Mouse (Mus musculus) cerebellum, postnatal 10 days (tissue): ENCODE results near the gene Ccl22.
A peak's percentile ranks its signal among the peaks of the same experiment; 100 is the strongest.

Experiments
- DNase-seq, 2 experiments: peaks; one replicate each; pipeline ENCODE4 v3.0.0; 2021; ENCODE audit warnings: mixed read lengths in 2 of 2

Ccl22 gene

DNA sequence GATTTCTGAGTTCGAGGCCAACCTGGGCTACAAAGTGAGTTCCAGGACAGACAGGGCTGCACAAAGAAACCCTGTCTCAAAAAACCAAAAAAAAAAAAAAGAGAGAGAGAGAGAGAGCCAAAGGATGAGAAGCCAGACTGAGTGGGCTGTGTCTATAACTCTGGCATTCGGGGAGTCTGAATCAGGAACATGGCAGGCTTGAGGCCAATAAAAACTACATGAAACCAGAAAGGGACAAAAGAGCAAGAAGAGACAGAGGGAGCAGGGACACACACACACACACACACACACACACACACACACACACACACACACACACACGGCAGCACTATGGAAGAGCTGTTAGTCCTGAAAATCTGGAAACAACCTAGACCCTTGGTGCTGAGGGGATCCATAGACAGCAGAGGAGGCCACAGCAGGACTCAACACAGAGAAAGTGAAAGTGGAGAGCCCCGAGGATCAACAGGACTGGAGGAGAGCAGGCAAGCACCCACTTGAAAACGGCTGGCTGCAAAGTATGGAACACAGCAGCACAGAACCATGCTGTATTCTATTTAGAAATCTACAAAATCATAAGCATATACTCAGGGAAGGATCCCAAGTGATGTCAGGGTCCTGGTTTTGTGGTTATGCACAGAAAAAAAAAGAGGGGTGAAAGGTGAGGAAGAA lies 9.8 kb upstream of the Ccl22 start:
- DNase-seq: no peak

- no peak for DNase-seq
These were observed 5.6 kb upstream of the Ccl22 start for GRCm38 (mm10) chr8:94739829-94740228.

DNA sequence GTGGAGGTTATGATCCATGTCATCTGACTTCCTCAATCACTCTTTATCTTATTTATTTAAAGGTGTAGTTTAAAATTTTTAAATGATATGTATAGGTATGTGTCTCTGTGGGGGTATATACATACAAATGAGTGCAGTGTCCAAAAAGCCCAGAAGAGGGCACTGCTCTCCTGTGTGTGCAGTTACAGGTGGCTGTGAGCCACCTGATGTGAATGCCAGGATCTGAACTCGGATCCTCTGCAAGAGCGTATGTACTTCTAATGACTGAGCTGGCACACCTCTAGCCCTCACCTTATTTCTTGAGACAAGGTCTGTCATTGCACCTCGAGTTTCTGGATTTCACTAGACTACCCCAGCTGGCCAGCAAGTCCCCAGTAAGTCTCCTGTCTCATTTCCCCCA lies 4.8 kb upstream of the Ccl22 start:
- DNase-seq: no peak

- no peak for DNase-seq
These were observed 3.7 kb upstream of the Ccl22 start for GRCm38 (mm10) chr8:94741726-94742125.

GRCm38 (mm10) chr8:94744484-94744883 lies 906 bp upstream of the Ccl22 start:
- DNase-seq: no peak

GRCm38 (mm10) chr8:94744972-94745371 lies 418 bp upstream of the Ccl22 start:
- DNase-seq: no peak

- DNase-seq: no peak
These were observed 1.4 kb downstream of the Ccl22 start for GRCm38 (mm10) chr8:94746832-94747231.

GRCm38 (mm10) chr8:94748363-94748762 lies 3.0 kb downstream of the Ccl22 start:
- DNase-seq: no peak

- no peak for DNase-seq
These were observed 4.6 kb downstream of the Ccl22 start for GRCm38 (mm10) chr8:94749942-94750341.

DNA sequence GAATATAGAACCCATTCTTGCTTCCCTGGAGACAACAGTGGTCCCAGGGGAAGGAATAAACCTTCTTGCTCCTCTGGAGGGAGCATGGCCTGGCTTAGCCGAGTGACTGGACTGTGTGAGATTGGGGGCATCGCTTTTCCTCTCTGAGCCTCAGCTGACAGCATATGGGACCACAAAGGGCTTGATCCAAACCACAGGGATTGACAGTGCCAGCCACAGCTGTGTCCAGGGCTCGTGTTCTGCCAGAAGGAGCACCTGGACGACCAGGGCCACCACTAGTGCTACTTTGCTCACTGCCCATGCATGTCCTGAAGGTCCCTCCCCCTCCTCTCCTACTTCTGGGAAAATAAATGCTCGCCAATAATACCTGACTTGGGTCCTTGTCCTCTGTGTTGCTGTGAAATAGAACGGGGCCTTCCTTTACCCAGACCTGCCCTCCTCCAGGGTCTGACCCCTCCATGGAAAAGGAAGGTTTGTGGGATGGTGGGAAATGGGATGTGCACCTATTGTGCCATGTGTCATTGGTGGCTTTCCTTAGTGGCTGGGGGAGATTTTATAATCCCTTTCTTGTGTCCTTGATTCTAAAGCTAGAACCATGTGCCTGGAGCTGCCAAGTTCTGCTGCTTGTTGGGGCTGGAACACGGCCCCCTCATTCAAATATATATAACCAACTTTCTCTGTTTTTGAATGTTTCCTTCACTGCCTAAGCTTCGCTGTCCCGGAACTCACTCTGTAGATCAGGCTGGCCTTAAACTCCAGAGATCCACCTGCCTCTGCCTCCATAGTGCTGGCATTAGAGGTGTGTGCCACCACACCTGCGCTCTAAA lies 5.8 kb downstream of the Ccl22 start:
- DNase-seq: no peak

GRCm38 (mm10) chr8:94754006-94754405 lies 8.6 kb downstream of the Ccl22 start:
- no peak for DNase-seq

DNA sequence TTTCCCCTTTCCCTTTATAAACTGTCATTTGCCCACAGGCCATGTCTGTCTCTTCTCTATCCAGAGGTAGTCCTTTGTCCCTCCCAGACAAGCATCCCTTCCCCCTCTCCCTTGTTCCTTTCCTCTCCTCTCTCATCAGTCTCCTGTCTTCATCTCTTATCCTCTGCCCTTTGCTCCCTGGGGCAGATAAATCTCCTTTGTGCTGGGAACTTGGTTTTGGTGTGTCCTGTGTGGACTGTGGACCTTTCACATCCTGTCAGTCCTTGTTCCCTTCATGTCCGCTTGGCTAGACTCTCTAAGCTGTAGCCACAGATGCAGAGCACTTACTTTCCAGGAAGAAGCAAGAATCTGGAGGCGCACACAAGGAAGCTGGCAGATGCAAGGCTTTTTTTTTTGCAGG lies 9.1 kb downstream of the Ccl22 start:
- no peak for DNase-seq

DNA sequence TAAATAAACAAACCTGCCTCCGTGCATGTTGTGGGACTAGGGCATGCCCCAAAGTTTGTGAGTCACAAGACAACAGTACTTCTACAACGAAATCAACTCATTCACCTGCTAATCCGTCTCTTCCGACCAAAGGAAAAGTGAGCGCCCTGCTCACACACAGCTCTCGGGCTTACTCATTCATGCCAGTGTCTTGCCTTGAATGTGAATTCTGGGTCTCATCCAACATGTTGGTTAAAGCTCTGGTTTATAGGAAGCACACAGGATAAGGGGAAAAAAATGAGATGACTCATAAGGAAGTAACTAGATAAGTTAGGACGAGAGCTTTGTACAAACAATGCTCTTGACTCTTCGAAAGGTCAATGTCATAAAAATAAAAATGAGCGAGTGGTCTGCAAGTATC lies 21.6 kb downstream of the Ccl22 start:
- no peak for DNase-seq

- peak; percentile 71 to 72 for DNase-seq
These were observed 25.6 kb downstream of the Ccl22 start for GRCm38 (mm10) chr8:94770945-94771344.

DNA sequence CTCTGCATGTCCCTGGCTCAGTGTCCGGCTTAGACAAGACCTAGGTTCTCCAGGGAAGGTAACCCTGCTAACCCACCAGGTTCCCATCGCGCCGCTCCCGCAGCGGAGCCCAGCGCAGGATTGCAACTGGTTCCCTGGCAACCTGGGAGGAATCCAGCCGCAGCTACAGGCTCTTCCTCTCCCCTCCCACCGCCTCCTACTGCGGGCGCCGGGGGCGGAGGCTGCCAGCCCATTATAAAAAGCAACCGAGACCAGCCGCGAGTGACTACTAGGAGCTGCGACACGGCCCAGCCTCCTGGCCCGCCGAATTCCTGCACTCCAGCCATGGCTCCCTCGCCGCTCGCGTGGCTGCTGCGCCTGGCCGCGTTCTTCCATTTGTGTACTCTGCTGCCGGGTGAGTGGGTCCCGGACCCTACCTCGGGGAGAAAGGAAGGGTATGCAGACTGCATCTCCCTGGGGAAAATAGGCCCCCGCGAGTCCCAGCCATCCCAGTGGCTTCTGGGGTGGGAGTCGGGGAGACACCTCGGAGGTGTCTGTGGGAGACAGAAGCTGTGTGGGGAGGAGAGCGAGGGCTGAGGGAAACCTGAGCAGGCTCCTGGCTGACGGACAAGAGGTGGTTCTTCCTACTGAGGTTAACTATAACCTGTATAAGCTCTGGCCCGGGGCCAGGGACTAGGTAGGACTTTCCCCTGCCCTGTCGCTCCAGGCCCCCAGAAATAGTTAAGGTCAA lies 26.7 kb downstream of the Ccl22 start, which contains the start of gene Cx3cl1:
Gene Cx3cl1 (plus strand): TSS at position 69 of the 730 bp plus-strand sequence.
- DNase-seq: peak; percentile 61 to 77

DNA sequence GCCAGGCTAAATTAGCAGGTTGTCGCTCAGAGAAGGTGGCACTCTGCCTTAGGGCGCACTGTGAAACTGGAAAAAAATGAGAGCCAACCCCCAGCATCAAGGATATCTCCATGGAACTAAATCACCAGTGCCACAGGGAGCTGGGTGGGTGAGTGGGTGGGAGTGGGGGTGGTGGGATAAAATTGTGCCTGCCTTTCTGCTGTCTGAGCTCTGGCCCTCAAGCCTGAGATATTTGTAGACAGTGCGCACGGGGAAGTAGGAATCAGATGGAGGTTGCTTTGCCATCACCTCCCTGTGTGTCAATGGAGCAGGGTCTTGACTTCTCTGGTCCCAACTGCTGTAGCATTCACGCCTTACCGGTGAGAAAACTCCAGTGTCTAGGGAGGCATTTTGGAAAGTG lies 27.7 kb downstream of the Ccl22 start:
- no peak for DNase-seq

GRCm38 (mm10) chr8:94773700-94774171 lies 28.3 kb downstream of the Ccl22 start:
- DNase-seq: no peak

- DNase-seq: no peak
These were observed 29.2 kb downstream of the Ccl22 start for GRCm38 (mm10) chr8:94774601-94775000.

DNA sequence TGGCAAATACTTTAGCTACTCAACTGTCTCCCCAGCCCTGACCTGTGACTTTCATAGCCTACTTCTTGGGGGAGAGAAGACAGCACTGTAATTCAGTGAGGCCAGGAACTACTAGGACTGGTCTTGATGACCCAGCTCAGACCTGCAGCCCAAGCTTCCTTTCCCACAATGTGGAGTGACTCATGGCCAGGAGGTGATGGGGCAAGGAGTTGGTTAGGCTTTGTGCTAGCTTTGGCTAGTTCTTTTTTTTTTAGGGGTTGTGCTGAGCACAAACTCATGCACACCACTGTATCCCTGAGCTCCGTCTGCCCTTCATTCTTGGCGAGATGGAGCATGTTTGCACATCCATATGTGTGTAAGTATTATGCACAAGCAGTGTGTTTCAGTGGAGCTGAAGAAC lies 31.0 kb downstream of the Ccl22 start:
- DNase-seq: no peak

- DNase-seq: no peak
These were observed 32.6 kb downstream of the Ccl22 start for GRCm38 (mm10) chr8:94778036-94778435.

DNA sequence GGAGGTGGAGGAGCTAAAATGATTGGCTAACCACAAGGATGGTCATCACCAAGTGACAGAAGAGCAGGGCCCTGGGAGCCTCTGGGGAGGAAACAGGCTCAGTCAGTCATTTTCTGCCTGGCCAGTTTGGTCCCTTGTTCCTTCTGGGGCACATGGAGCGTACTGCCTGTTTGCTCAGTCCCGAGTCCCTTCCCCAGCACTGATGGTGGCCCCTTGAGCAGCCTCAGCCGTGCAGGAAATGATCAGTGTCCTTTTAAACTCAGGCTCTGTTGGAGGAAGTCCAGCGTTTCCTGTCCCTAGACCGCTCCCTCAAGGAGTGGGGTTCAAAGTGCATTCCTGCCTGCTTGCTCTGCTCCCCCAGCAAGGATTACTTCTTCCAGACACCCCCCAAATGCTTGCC lies 33.1 kb downstream of the Ccl22 start:
- no peak for DNase-seq

- no peak for DNase-seq
These were observed 33.6 kb downstream of the Ccl22 start for GRCm38 (mm10) chr8:94778895-94779533.
